Mouse (Mus musculus): Measurements from ENCODE around the gene Crhr1.

DNA sequence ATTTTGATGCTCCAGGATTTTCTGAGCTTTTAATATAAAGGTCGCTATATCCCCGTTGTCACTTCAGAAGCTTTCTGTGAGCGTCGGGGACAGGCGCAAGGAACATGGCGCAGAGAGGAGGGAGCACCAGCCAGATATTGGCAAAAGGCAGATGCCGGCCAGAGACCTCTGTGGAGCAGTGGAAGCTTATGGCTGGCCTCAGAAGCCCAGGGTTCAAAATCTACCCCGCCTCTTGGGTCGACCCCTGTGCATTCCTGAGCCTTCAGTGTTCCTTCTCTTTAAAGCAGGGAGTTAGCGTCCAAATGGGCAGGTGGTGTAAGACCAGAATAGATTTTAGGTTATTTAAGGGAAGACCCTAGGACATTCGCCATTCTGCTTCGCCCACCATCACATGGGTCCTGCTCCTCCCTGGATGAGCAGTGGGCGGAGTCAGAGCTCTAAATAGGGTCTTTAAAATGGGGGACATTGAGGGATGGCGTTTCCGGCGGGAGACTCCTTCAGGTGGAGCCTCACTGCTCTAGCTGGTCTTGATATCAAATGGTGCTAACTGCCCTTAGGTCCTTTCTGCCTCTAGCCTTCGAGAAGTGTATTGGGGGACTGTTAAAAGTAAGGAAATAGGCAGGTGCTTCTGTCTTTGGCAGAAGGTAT lies 25.7 kb downstream of the Crhr1 start:
- TF ChIP-seq CTCF (IDR thresholded peaks at IDR 0.05; ENCODE audit: borderline replicate concordance, insufficient read depth, low read length) (no peak), POLR2A (IDR thresholded peaks at IDR 0.05; ENCODE audit: low read depth, low read length) (no peak)
